Mouse (Mus musculus) ovary, postnatal 14 days (tissue): Measurements from ENCODE around the gene Tbl1xr1.
A peak's percentile ranks its signal among the peaks of the same experiment; 100 is the strongest.

Source experiments
- DNase-seq: peaks from one replicate; pipeline ENCODE4 v3.0.0; 2022; ENCODE audit warnings: low spot score

The Tbl1xr1 gene

DNA sequence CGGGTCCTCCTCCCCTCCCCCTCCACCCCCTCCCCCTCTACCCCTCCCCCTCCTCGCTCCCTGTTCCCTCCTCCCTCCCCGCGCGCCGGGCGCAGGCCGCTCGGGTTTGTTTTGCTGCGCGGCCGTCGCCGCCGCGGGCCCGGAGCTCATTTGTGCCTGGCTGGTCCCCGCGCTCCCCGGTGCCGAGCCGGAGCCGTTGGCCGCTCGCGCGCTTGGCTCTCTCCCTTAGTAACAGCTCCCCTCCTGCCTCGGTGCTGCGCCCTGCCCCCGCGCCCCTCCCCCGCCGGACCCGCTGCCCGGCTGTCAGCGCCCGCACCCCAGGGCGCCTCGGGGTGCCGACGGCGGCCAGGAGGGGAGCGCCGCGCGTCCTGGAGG, at the start of gene Tbl1xr1:
TSS of gene Tbl1xr1 (plus strand) at position 92 of the 375 bp plus-strand sequence.
- peak; percentile 91 for DNase-seq

DNA sequence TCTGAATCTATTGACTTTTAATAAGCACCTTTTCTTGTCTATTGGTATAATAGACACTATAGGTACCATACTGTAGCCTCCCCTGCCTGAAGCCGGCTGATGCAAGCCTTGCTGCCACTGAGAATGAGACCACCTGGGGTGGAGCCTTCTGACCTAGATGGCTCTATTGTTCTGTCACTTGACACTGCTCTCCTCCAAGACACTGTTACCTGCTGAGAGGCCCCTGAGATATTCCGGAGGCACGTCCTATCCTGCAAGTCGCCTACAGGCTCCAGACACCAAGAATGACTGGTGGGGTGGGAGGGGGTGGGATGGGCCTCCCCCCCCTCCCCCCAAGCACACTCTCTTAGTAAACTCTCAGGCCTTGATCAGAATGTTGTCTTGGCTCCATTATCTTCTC, 38.4 kb upstream of the Tbl1xr1 start:
- no peak for DNase-seq

DNA sequence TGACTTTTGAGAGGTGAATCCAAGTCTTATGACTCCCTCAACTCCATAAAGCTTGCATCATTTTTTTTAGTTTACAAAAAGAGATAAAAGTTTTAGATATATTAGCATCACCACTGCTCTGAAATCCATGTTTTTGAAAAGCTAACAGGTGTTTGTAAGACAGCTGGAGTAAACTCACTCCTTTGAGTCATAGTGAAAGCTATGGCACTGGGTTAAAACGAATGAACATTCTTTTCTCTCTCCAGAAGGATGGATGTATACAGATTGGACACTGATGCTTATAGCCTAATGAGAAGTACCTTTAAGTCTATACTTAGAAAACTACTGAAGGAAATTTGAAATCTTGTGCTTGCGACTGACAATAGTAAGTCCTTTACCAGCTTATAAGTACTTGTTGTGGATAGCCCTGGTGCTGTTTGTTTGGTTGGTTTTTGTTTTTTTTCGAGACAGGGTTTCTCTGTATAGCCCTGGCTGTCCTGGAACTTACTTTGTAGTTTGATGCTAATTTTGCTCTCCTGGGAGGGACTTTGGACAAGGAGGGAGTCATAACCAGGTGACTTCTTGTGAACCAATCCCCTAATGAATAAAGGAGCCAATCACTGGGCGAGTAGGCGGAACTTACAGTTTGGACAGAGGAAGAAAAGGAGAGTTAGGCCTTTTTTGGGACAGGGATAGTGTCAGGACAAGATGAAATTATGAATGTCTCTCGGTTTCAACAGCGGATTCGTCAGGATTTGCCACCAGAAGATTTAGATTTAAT, 37.2 kb upstream of the Tbl1xr1 start:
- DNase-seq = no peak

DNA sequence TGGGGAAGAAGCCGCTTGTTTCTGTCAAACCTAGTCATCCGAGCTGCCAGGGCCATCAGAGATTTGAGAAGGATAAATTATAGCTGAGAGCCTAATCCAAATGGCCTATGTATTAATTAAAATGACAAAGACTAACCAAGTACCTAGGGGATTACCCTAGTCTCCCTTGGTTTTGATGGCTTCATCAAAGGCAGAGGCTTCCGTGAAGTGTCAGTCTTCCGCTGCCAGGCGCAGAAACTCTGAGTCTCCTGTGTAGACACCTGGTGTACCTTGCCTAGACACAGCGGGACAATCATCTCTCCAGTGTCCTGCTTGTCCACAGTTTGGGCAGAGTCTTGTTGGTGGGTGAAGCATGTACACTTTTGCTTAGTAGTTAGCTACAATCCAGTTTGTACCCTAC, 35.8 kb upstream of the Tbl1xr1 start:
- DNase-seq = no peak

DNA sequence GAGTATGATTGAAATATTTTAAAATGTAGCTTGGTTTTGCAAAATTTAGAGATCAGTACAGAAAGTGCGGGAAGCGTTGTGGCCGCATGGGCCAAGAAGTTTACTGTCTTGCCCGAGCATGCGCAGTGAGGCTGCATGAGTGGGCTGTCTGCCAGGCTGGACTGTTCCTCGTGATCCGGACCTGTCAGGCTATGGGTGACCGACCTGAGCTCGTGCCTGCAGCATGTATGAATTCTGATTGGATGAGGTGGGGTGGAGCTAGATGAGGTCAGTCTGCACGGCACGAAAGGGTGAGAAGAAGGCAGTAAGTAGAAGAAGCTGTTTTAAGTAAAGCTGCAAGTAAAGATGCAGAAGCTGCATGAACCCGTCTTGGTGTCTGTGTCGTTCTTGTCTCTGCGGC, 29.2 kb upstream of the Tbl1xr1 start:
- DNase-seq = no peak

DNA sequence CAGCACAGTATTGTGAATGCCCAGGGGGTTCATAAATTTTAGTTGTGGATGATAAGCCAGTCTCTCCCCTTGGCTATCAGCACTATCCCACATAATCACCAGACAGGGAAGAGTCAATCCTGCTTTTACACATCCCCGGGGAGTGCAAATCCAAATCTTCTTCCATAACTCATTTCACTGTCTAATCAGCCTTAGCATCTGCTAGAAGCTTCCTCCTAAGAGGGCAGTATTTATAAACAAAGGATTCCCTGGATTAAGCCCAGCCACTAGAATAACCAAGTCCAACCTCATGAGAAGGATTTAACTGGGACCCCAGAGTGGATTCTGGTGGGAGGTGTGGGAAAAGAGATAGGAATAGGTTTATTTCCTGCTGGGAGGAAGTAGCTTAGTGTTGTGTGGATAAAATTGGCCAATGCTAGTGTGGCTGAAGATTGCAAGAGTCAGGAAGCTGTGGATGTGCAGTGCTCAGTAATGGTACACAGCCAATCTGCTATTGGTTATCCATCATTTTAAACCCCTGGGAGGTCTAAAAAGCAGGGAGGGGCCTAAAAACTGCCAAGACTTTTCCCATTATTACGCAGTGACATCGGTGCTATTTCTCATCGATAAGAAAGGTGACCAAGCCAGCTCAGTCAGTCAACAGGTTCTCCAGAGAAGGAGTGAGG, 19.7 kb upstream of the Tbl1xr1 start:
- DNase-seq = no peak

DNA sequence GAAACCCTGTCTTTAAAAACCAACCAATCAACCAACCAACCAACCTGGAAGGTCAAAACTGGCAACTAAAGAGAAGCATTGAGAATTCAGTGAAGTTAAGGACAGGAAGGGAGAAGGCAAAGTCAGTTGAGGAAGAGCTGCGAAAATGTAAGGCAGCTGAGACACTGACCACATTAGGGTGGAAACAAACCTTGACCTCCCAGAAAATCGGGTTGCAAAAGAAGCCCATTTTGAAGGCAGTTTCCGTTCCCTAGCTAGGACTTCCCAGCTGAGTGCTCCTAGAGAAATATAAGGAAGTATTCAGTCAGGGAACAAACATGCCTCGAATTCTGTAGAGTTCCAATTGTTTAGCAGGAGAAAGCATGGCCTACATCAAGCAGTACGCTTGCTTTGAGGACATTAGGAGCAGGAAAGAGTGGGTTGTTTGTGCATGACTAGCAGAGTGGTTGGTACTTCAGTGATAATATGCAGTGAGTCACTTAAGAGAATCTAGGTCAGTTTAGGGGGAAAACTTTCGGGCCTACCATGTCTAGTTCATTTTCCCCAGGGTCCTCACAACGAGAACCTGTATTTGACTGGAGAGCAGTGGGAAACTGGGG, 18.1 kb upstream of the Tbl1xr1 start:
- no peak for DNase-seq

DNA sequence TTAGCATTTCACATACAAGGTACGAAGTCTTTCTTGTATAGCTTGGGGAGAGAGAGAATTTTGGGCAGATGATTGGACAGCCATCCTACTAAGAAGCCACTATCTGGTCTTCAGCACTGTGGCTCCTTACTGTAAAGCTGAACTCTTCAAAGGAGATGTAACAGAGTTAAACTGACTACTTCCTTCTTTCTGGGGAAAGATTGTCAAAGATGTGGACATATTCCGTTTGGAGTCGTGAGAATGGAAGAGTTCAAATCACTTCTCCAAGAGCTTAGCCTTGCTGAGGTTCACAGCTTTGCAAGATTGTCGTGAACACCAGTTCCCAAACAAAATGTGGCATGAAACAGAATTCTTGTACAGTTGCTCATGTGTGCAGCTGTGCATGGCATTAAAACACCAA, 15.3 kb upstream of the Tbl1xr1 start:
- DNase-seq = no peak

DNA sequence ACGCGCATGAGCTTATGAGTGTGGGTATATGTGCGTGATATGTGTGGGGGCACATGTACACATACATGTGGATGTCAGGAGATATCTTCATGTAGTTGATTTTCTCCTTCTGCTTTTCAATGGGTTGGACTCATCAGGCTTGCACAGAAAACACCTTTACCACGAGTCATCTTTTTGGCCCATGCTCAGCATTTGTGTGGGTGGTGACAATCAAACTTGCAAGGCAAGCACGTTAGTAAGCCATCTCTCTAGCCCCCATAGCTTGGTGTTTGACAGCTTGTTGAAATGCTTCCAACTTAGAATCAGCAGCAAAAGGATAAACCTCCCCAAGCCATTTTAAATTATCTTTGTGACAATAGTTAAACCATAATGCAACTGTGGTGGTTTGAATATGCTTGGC, 7.8 kb upstream of the Tbl1xr1 start:
- no peak for DNase-seq

DNA sequence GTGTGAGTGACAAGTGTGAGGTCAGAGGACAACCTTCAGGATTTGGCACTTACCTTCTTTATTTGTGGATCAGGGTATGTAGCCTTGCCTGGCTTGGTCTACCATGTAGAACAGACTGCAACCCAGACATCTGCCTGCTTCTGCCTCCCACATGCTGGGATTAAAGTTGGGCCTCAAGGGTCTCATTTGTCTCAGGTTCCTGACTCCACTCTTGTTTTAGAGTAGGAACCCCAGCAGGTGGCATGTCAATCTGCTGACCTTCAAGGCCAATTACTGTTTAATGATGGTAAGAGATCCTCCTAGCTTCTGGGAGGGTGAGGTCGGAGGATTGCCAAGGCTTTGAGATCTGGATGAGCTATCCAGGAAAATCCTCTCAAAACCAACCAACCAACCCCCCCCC, 2.5 kb upstream of the Tbl1xr1 start:
- DNase-seq = no peak

DNA sequence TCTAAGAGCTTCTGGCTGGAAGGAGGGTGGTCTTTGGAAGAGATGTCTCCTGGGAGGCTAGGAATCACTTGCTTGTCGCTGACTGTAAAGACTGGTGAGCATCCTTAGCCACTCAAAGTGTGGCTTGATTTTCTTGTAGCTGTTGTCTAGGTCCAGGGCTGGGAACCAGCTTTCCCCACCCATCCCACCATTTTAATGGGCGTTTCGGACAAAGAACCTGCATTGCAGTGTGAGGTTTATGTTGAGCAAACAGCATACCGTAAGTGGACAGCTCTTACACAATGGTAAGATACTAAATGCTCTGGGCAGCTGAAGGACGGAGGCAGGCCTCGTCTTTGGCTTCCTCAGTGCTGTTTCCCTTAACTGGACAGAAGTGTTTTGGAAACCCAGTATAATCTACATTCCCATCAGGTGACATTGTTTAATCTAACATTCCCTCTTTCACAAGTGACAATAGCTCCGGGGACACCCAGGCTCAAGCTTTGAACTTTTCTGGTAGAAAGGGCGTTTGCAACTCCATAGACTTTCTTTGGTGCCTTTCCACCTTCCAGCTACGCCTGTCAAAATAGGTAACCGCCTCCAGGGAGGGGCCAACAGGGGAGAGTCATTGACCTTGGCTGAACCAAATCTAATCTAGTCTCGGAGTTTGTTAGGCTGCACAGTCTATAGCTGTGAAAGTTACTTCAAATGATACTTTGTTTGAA, 1.7 kb upstream of the Tbl1xr1 start:
- DNase-seq = no peak

DNA sequence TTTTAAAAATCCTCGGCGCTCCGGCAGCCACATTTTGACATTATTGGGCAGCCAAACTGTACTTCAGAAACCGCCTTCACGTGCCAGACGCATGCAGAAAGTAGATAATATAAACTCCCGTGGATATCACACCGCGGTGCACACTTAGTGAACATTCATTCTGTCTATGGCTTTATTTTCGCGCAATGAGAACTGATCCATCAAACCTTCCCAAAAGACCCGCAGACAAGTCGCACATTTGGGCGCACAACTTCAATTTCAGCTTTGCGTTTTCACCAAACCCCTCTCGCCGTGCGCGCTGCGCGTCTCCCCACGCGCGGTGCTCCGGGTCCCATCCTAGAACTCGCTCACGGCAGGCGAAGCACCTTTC, 950 bp upstream of the Tbl1xr1 start:
- DNase-seq = no peak

DNA sequence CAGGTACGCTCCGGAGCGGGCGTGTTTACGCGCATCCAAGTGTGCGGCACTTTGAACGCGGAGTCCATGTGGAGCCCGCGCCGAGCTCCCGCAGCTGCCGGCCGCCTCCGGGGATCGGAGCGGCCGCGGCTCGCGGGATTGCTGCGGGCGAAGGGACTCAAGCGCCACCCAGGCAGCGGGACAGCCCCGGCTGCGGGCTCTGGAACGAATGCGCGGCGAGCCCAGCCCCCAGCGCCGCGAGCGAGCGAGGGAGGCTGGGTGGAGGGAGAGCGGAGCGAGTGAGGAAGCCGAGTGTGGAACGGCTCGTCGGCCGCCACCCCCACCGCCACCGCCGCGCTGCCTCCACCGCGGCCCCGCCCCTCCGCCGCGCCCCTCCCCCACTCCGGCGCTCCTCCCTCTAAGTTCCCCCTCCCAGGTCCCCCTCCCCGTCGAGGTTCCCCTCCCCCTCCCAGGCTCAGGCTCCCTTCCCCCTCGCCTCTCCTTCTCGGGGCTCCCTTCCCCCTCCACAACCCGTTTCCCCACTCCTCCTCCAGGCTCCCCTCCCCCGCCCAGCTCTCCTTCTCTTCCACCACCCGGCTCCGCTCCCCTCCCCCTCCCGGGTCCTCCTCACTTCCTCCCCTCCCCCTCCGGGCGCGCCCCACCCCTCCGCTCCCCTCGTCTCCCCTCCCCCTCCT, 428 bp upstream of the Tbl1xr1 start:
- peak; percentile 81 for DNase-seq

DNA sequence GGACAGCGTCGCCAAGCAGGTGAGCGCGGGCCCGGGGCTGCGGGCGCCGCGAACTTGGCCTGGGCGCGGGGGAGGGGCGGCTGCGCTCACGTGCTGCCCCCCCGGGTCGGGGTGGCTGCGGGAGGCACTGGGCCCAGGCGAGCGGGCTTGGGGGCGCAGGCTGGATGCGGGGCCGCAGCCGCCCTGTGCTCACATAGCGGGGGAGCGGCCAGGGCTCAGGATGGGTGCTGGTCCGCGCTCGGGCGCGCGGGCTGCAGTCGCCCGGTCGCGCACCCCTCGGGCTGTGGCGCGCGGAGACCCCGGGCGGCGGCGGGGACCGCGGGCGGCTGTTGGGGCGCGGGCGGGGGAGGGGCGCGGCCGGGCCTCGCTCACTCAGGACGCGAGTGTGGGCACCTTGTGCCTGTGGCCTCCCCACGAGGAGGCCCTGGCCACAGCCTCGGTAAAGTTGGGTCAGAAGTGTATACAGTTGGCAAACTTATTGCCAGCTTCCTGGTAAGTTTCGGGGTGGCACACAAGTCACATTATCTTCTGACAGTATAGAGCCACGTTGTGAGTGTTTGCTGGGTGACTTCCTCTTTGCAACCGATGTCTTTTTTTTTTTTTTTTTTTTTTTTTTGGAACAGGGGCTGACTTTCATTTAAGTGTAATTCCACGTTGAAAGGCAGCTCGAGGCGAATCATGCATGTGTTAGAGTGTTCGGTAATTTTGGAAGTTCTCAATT, 644 bp downstream of the Tbl1xr1 start:
- no peak for DNase-seq

DNA sequence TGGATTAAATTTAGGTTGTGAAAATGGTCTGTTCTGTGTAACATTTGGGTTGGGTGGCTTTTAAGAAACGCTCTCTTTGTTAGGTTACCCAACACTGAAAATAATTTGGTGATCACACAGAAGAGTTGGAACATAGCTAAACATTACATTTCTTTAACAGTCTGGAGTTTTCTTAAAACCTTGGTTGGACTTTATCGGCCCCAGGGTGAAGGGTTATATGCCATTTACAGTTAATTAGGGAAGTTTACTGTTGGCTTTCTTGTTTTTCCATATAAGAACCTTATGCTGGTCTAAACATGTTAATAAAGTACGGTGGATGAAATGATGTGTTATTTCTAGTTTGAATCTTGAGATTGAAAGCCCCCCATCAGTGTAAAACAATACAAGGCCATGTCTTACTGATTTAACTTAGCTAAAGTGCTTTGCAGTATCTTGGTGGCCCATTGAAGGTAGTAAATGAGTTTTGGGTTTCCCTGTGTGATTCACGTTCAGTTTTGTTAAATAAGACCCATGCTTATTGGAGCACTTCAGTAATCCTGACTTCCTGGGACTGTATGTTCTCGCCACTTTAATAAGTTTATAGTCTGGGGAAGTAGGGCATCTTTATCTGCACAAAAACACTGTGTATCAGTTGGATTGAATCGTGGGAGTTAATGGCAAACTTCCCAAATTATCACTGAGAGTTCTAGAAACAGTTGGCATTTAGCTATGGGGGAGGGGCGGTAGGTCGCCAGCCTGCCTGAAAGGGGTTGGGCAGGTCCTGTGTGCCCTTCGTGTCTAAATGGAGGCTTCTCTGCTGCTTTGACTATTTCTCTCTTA, 1.4 kb downstream of the Tbl1xr1 start:
- DNase-seq = peak; percentile 19

DNA sequence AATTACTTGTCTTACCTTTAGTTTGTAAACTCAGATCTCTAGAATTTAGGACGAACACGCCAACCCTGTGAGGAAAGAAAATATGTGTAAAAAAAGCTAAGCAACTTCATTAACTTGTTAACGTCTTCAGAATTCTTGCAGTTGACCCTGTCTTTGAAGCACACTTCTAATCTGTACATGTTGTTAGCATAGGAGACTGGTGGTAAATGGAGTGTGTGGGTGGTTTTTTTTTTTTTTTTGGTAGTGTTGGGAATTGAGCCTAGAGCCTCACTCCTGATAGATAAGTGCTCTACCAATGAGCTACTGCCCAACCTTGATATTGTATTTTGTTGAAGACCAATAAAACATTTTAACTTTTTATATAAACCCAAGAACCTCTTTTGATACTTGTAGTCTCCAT, 2.1 kb downstream of the Tbl1xr1 start:
- DNase-seq = no peak

DNA sequence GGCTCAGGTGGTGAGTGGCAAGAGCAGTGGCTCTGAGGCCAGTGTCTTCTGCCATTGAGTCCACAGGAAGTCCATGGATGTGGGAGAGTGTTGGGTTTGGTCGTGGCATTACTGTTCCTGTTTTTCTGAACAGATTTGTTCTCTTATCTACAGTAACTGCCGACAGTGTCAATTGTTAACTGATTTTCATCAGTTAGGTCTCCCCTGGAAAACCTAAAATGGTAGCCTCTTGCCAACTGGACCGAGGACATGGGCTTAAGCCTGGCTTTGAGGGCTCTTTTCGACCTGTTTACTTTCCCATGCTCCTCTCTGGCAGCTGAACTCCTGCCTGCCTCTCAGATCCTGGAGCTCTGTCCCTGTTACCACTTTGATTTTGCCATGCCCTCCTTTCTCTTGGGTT, 5.4 kb downstream of the Tbl1xr1 start:
- no peak for DNase-seq

DNA sequence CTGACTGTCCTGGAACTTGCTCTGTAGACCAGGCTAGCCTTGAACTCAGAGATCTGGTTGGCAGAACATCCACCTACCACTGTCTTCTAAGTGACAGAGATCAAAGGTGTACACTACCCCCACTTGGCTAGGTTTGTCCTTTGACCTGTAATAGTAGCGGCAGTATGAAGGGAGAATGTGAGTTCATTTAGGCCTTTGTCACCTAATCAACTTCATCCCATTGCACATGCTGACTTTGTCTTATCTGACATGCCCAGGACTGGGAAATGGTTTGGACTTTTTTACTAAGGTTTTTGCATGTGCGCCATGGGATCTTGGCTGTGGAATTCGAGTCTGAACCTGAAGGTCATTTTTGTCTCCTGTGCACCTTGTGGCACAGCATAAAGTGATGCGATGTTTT, 6.4 kb downstream of the Tbl1xr1 start:
- no peak for DNase-seq

DNA sequence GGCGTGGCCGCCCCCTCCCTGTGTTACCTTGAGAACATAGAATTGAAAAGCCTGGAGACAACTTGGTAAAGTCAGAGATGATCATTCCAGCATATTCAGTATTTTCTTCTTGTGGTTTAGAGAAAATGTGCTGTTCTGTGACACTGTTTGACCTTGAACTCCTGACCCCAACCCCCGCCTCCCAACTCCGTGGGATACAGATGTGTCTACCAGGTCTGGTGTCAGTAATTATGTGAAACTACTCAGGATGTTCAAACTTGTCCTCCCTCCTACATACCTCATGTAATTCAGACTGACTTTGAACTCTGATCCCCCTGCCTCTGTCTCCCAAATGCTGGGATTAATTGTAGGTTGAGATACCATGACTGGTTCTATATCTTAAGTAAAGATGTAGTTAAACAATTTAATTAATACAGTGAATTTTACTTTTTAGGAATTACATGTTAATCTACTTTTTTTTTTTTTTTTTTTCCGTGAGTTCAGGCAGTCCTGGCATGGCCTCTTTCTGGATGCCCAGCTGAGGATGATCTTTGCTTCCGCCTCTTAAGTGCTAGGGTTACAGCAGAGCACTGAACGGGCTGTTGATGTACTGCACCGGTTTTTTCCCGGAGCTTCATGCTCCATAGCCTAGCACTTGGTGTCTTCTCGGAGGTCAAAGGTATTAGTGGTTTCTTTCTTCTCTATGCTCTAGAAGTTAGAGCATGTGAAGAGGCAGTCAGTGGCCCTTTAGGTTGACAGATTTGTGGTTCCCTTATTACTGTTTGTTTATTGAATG, 8.0 kb downstream of the Tbl1xr1 start:
- no peak for DNase-seq

DNA sequence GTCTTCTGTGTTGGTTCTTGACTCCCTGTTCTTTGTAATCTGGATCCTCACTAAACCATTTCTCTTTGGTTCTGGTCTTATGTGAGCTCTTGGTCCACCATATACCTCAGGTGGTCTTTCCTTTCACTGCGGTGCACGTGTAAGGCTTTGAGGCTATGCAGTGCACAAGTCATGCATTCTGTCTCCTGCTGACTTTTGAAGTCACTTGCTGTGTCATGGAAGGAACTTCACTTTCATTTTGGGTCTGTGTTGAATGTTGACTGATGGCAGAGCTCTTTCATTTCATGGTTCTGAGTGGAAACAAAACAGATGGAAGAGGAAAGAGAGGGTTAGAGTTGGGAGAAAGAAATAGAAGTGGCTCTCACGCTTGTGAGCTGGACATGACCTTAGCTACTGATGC, 13.4 kb downstream of the Tbl1xr1 start:
- no peak for DNase-seq
